Mouse (Mus musculus) heart, adult 2 months (tissue): ENCODE results near the gene Perm1. TPM values are rescaled to one million over a fixed set of nuclear protein-coding genes. Genes with fewer than 3 reads are reported as not detected.

Experiments
- DNase-seq, 2 experiments: peaks; one replicate each; pipeline ENCODE4 v3.0.0; 2021
- H3K27ac ChIP-seq: fragments of 200-600 bp; 2 replicates; pipeline ENCODE4 v1.8.1; 2022
- H3K27me3 ChIP-seq: fragments of 200-500 bp; 2 replicates; pipeline ENCODE4 v1.6.1; 2012; ENCODE audit warnings: mild to moderate bottlenecking, low read length, inconsistent platforms, mixed read lengths; ENCODE audit not compliant: control insufficient read depth, insufficient read depth
- H3K36me3 ChIP-seq: fragments of 200-500 bp; 2 replicates; pipeline ENCODE4 v1.6.1; 2012; ENCODE audit warnings: low read length, inconsistent platforms; ENCODE audit not compliant: control insufficient read depth, insufficient read depth
- H3K4me1 ChIP-seq: fragments of 200-500 bp; 2 replicates; pipeline ENCODE4 v1.6.1; 2011; ENCODE audit warnings: low read length; ENCODE audit not compliant: control insufficient read depth, insufficient read depth
- H3K4me3 ChIP-seq: fragments of 200-600 bp; 2 replicates; pipeline ENCODE4 v1.8.1; 2022
- H3K79me2 ChIP-seq: fragments of 200-500 bp; replicated peaks from 2 replicates; pipeline ENCODE4 v1.6.1; 2012; ENCODE audit warnings: mild to moderate bottlenecking, inconsistent platforms, low read length, moderate library complexity, mixed read lengths; ENCODE audit not compliant: control insufficient read depth, insufficient read depth
- H3K9ac ChIP-seq: fragments of 200-500 bp; 2 replicates; pipeline ENCODE4 v1.6.1; 2012; ENCODE audit warnings: low read depth, mild to moderate bottlenecking, control low read depth, inconsistent platforms, low read length, mixed read lengths
- CTCF ChIP-seq: fragments of 200-600 bp; IDR thresholded peaks from 2 replicates; pipeline ENCODE4 v1.8.1; 2022; ENCODE audit warnings: antibody characterized with exemption, mild to moderate bottlenecking, moderate library complexity
- EP300 ChIP-seq: fragments of 200-500 bp; IDR thresholded peaks from 2 replicates; pipeline ENCODE4 v1.6.1; 2011; ENCODE audit warnings: low read depth, low read length, control low read depth; ENCODE audit not compliant: insufficient read depth
- POLR2A ChIP-seq: fragments of 200-500 bp; IDR thresholded peaks from 2 replicates; pipeline ENCODE4 v1.6.1; 2011; ENCODE audit warnings: mild to moderate bottlenecking, low read depth, low read length, control low read depth; ENCODE audit not compliant: insufficient read depth
- WGBS: fragments of 180-500 bp; shearing (Covaris S2); methylation state at CpG from one replicate; pipeline ENCODE4 v1.1.7; 2018; 5-methylcytosine and 5-hydroxymethylcytosine counted together
- intact Hi-C: fragments of 180-260 bp; cut with DNase I; formaldehyde crosslinking; loops from one replicate; pipeline ENCODE4 v1.15.1; 2025
- polyA plus RNA-seq: library from polyadenylated mRNA; depleted of rRNA; stranded (reverse); fragments of >200 nt; gene quantifications from 2 replicates; pipeline ENCODE4 v1.2.3, GENCODE M21; 2012
- total RNA-seq, 2 experiments: library from RNA; stranded (reverse); gene quantifications; 2 replicates each; pipeline ENCODE4 v1.2.3; 2021

Gene Perm1
- total and polyA plus RNA-seq, 3 experiments = 163 to 332 (median 273) TPM

GRCm38 (mm10) chr4:156217838-156218237 lies 2.2 kb downstream of the Perm1 start:
- Histone ChIP-seq H3K4me1 (no peaks in the 10 kb centered on the region), H3K79me2 (no peaks in the 10 kb centered on the region), H3K36me3 (0 out of 2 replicates have a peak, but pooled peaks cover 2% of the 10 kb centered on the region), H3K27me3 (no peaks in the 10 kb centered on the region), H3K27ac (peak overlapping the region; percentile 93), H3K9ac (peak overlapping the region; percentile 55), H3K4me3 (peak overlapping the region; percentile 51)
- TF ChIP-seq CTCF (no peak), EP300 (no peak), POLR2A (0 out of 2 replicates have a peak, but pooled peaks have one; percentile 21)
- peak; percentile 38 to 57 for DNase-seq
- 57% methylated on average over 16 of the region's 16 CpGs for WGBS
- intact Hi-C loops = loop anchor here (5.0 kb wide), 1 partner anchor 46 kb away; no protein-coding TSS in a partner anchor

GRCm38 (mm10) chr4:156219936-156220335 lies 4.3 kb downstream of the Perm1 start:
- no peaks in the 10 kb centered on the region for H3K79me2 ChIP-seq
- DNase-seq = no peak
- no peak overlapping the region for H3K27ac ChIP-seq
- H3K4me3 ChIP-seq = peak overlapping the region; percentile 51
- 0 out of 2 replicates have a peak, but pooled peaks cover 2% of the 10 kb centered on the region for H3K36me3 ChIP-seq
- intact Hi-C loops = loop anchor here (1.0 to 5.0 kb wide), 2 partner anchors 12 to 48 kb away; no protein-coding TSS in a partner anchor
- 60% methylated on average over 11 of the region's 11 CpGs for WGBS
- H3K4me1 ChIP-seq = no peaks in the 10 kb centered on the region
- peak overlapping the region; percentile 9; the same call in 1 of the 2 replicates for H3K9ac ChIP-seq
- TF ChIP-seq EP300 (no peak), CTCF (no peak)
- no peaks in the 10 kb centered on the region for H3K27me3 ChIP-seq

GRCm38 (mm10) chr4:156224276-156224675 lies 8.6 kb downstream of the Perm1 start:
- no peak overlapping the region for H3K27ac ChIP-seq
- no peaks in the 10 kb centered on the region; the same call in 1 of the 2 replicates for H3K4me1 ChIP-seq
- intact Hi-C loops = no loop called here
- H3K4me3 ChIP-seq = no peak overlapping the region
- H3K27me3 ChIP-seq = no peaks in the 10 kb centered on the region
- DNase-seq = no peak
- WGBS = 77% methylated on average over 2 of the region's 2 CpGs
- no peak for TF ChIP-seq CTCF
- H3K79me2 ChIP-seq = no peaks in the 10 kb centered on the region
- H3K9ac ChIP-seq = no peak overlapping the region
- H3K36me3 ChIP-seq = 0 out of 2 replicates have a peak, but pooled peaks cover 2% of the 10 kb centered on the region

GRCm38 (mm10) chr4:156227752-156228392 lies 12.2 kb downstream of the Perm1 start:
- H3K79me2 ChIP-seq = no peaks in the 10 kb centered on the region
- H3K9ac ChIP-seq = no peak overlapping the region
- H3K27ac ChIP-seq = no peak overlapping the region
- H3K4me3 ChIP-seq = no peak overlapping the region
- H3K4me1 ChIP-seq = no peaks in the 10 kb centered on the region; the same call in 1 of the 2 replicates
- DNase-seq = peak; percentile 53 to 57
- WGBS = 27% methylated on average over 18 of the region's 18 CpGs
- intact Hi-C loops = no loop called here
- no peaks in the 10 kb centered on the region for H3K36me3 ChIP-seq
- no peaks in the 10 kb centered on the region for H3K27me3 ChIP-seq
- TF ChIP-seq CTCF = no peak
- no peak for TF ChIP-seq EP300
- TF ChIP-seq POLR2A = no peak

- intact Hi-C loops = no loop called here
- no peak overlapping the region for H3K27ac ChIP-seq
- TF ChIP-seq POLR2A (no peak), EP300 (no peak), CTCF (no peak)
- no peak overlapping the region for H3K9ac ChIP-seq
- H3K4me1 ChIP-seq = no peaks in the 10 kb centered on the region; the same call in 1 of the 2 replicates
- peak in 1 of 2 experiments; percentile 32 for DNase-seq
- H3K27me3 ChIP-seq = no peaks in the 10 kb centered on the region
- no peak overlapping the region for H3K4me3 ChIP-seq
- no peaks in the 10 kb centered on the region for H3K36me3 ChIP-seq
- H3K79me2 ChIP-seq = no peaks in the 10 kb centered on the region
- 22% methylated on average over 12 of the region's 12 CpGs for WGBS
Measured at GRCm38 (mm10) chr4:156228393-156229024, 12.8 kb downstream of the Perm1 start.

- H3K36me3 ChIP-seq = no peaks in the 10 kb centered on the region
- H3K4me1 ChIP-seq = peaks cover 2% of the 10 kb centered on the region; the same call in 1 of the 2 replicates
- peak in 1 of 2 experiments; percentile 55 for DNase-seq
- no peak overlapping the region; the same call in 1 of the 2 replicates for H3K27ac ChIP-seq
- intact Hi-C loops = loop anchor here (2.0 kb wide), 1 partner anchor 31 kb away; the partner anchor contains the start of gene AW011738
- H3K4me3 ChIP-seq = peak overlapping the region; percentile 72
- H3K27me3 ChIP-seq = no peaks in the 10 kb centered on the region
- WGBS = 16% methylated on average over 17 of the region's 17 CpGs
- no peak for TF ChIP-seq EP300
- H3K9ac ChIP-seq = peak overlapping the region; percentile 56
- H3K79me2 ChIP-seq = peaks cover 3% of the 10 kb centered on the region
Measured at GRCm38 (mm10) chr4:156234021-156234501, 18.4 kb downstream of the Perm1 start.
